Mouse (Mus musculus): ENCODE data around the gene Hsd3b1.

- TF ChIP-seq CTCF (IDR thresholded peaks at IDR 0.05; ENCODE audit: insufficient read depth, low read depth, low read length) (no peak), POLR2A (IDR thresholded peaks at IDR 0.05; ENCODE audit: insufficient read depth, low read depth, low read length) (no peak)
Measured at GRCm38 (mm10) chr3:98888206-98888605, 28.6 kb upstream of the Hsd3b1 start.

All from olfactory bulb, adult 2 months (tissue).